Mouse (Mus musculus): ENCODE data around the gene Tmem135. TPM values are rescaled to one million over a fixed set of nuclear protein-coding genes. Genes with fewer than 3 reads are reported as not detected.

The Tmem135 gene
- total RNA-seq, 2 experiments from 2014 or later, result 13.2 to 19.6 TPM

DNA sequence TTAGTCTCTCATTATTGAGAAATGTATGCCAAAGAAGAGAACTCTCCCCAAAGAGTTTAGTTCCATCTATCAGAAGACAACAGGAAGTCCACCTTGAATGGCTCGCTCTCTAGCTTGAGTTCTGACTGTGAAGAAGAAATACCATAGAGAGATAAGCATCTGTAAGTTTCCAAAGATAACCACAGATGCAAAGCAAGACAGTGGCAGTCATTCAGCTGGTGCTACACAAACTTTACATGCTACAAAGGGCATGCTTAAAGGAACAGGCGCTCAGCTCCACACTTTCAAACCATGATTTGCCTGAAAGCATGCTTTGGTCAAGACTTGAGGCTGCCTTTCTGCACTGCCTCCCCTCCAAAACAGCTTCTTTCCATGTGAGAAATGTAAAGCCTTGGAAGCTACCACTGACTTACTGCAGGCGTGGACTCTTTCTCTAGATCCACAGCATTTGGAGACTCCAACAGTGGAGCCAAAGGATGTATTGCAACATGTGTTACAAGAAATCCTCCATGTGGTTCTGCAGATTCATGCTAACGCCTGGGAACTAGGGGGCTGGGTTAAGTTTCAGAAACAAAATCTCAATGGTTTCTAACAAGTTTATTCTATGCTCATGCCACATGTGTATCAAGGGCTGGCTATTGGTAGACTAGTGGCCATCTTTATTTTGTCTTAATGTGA lies 232.1 kb downstream of the Tmem135 start:
- intact Hi-C loops (cut with DNase I), result no loop called here
- DNase-seq, result no peak
- no peak for TF ChIP-seq CTCF (IDR thresholded peaks at IDR 0.05)
- Histone ChIP-seq H3K27ac (no peak overlapping the region), H3K4me3 (no peak overlapping the region)

DNA sequence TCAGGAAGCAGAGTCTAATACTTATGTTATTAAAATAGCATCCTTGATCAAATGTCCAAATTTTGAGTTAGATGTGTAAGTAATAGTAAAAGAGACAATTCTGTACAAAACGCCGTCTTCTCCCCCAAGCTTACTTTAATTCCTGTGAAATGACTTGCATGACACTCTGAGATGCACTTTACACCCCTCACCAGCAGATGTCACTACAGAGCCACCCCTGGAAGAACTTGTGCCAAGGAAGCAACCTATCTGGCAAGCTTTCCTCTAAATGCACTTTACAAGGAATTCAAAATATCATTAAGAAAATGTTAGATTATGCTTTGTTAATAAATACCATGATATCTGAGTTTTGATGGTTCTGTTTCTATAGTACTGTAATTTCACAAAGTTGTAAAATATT lies 235.4 kb downstream of the Tmem135 start:
- H3K4me3 ChIP-seq, result no peak overlapping the region
- no peak overlapping the region for H3K27ac ChIP-seq
- intact Hi-C loops (cut with DNase I), result loop anchor here (2.0 kb wide), 1 partner anchor 250 kb away; no protein-coding TSS in a partner anchor
- peak; percentile 75 for DNase-seq
- TF ChIP-seq CTCF (IDR thresholded peaks at IDR 0.05), result no peak; the same call in none of the 2 replicates

DNA sequence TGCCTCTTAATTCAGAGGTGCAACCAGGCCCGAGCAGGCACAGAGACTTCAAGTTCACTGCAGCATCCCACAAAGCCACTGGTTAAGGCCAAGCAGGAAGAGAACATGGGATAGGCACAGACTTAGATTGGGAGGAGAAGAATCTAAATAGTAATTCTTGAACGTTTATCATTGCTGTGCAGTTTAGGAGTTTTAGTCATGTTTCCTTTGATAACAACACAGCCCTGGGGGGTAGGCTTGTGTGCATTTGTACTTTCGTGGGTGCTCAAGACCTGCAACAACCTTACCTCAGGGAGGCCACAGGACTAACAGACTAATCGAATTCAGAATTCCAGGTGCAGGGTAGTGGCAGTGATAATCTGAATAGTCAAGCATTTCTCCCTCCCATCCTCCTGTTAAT lies 238.5 kb downstream of the Tmem135 start:
- no peak for DNase-seq
- no peak for TF ChIP-seq CTCF (IDR thresholded peaks at IDR 0.05)
- Histone ChIP-seq H3K27ac (no peak overlapping the region), H3K4me3 (no peak overlapping the region)
- intact Hi-C loops (cut with DNase I), result no loop called here

DNA sequence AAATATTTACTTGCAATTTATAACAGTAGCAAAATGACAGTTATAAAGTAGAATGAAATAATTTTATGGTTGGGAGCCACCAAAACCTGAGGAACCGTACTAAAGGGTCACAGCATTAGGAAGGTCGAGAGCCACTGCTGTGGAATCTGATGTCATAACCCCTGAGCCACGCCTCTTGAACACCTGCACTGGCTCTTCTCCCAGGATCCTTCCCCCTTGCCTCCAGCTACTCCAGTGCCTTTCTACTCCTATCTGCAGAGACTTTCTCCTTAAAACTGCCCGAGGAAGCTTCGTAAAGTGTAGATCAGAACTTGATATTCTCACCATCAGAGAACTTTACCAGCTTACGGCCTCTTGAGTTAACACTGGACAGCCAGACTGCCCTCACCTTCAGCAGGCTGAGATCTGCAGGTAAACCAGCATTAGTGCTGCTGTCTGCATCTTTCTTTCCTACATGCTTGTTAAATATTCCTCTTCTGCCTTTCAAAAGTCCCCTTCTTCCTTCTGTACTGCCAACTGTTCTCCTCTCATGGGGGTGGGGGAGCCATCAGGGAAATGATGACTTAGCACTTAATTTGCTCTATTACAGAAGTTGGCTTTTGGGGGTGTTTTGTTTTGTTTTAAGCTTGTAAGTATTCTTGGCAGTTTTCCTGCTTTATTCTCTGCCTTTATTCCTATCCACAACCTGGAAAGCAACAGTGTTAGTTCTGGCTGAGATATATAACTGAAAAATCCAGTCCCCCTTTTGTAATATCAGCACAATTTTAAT lies 242.2 kb downstream of the Tmem135 start:
- intact Hi-C loops (cut with DNase I), result no loop called here
- no peak for TF ChIP-seq CTCF (IDR thresholded peaks at IDR 0.05)
- Histone ChIP-seq H3K27ac (no peak overlapping the region), H3K4me3 (no peak overlapping the region)
- no peak for DNase-seq

DNA sequence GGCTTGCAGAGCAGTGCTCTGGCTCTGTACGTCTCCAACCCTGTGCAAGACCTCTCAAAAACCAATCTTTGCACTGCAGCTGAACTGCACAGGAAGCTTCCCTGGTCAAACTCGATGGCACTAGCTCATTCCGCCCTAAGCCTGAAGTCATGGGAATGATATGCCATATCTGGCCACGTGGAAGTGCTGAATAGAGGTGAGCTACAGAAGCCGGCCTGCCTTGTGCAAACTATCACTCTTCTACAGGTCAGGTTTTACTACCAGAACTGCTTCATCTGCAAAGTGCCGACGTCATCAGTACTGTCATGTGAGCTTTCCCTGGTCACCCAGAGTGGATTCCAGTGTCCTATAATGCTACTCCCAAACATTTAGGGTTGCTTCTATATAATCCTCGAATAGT lies 246.7 kb downstream of the Tmem135 start:
- no peak overlapping the region for H3K27ac ChIP-seq
- TF ChIP-seq CTCF (IDR thresholded peaks at IDR 0.05), result no peak
- intact Hi-C loops (cut with DNase I), result no loop called here
- no peak for DNase-seq
- H3K4me3 ChIP-seq, result no peak overlapping the region

DNA sequence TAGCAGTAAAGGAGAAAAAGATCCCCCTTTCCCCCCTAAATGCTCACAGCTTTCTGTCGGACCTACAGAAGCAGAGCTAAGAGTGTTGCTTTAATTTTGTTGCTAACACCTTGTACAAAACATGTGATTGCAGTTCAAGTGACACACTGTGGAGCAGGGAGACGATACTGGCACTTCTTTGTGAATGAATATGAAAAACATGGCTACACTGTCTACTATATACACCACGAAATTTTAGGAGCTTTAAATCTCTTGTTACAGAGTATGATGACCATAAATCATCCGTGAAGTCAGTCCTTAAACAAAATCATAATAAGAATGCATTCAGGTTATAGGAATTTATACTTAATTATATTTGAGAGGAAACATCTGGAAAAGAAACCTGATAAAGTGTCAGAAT lies 247.4 kb downstream of the Tmem135 start:
- H3K27ac ChIP-seq, result no peak overlapping the region
- no peak for TF ChIP-seq CTCF (IDR thresholded peaks at IDR 0.05)
- no peak for DNase-seq
- no peak overlapping the region for H3K4me3 ChIP-seq
- intact Hi-C loops (cut with DNase I), result no loop called here

DNA sequence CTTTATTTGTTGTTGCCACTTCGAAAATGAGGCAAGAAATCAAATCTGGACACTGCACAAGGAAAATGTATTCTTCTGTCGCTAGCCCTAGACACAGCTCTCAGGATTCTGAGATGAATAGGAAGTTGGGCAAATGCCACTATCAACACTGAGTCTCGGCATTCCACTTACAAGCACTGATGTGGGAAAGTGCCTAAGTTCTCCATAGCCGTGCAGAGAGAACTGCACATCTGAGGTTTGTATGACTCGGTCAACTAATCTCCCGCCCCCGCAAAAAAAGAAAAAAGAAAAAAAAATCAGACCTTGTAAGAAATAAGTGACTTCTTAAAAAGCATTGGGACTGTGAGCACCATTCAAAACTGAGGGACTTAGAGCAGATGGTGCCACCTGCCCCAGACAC lies 248.3 kb downstream of the Tmem135 start:
- TF ChIP-seq CTCF (IDR thresholded peaks at IDR 0.05), result no peak
- DNase-seq, result no peak
- H3K4me3 ChIP-seq, result no peak overlapping the region
- H3K27ac ChIP-seq, result no peak overlapping the region
- intact Hi-C loops (cut with DNase I), result no loop called here

DNA sequence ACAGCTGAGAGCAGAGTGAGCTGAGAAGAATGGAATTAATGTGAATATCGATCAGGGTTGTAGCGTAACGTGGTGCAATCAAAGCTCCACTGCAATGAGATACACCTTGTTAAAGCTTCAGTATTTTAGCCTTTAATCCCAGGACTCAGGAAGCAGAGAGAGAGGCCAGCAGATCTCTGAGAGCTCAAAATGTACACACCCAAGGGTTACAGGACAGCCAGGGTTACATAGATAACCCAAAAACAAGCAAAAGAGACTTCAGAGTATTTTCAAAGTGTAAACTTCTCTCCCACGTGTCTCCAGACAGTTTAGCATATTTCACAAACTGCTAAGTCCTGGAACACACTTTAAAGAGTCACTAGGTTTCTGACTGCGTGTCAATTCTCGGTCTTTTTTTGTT lies 248.8 kb downstream of the Tmem135 start:
- intact Hi-C loops (cut with DNase I), result no loop called here
- no peak for DNase-seq
- no peak overlapping the region for H3K27ac ChIP-seq
- TF ChIP-seq CTCF (IDR thresholded peaks at IDR 0.05), result no peak
- H3K4me3 ChIP-seq, result no peak overlapping the region

DNA sequence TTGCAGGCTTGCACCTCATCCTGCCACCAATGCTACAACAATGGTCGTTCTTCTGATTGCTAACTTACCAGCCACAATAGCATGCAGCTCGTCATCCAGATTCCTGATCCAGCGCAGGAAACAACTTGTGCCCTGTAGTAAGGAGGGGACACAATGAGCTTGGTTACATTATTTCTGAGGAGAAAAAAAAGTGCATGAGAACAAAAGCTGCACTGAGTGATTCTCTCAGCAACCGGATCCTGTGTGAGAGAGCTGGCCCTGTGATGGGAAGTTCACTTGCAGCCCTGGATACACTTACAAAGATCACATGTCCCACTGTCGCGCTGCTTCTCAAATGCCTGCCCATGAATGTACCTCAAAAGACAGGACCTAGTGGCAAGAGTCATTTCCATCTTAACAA lies 252.7 kb downstream of the Tmem135 start:
- intact Hi-C loops (cut with DNase I), result no loop called here
- no peak overlapping the region for H3K4me3 ChIP-seq
- H3K27ac ChIP-seq, result no peak overlapping the region
- no peak for DNase-seq
- TF ChIP-seq CTCF (IDR thresholded peaks at IDR 0.05), result no peak

DNA sequence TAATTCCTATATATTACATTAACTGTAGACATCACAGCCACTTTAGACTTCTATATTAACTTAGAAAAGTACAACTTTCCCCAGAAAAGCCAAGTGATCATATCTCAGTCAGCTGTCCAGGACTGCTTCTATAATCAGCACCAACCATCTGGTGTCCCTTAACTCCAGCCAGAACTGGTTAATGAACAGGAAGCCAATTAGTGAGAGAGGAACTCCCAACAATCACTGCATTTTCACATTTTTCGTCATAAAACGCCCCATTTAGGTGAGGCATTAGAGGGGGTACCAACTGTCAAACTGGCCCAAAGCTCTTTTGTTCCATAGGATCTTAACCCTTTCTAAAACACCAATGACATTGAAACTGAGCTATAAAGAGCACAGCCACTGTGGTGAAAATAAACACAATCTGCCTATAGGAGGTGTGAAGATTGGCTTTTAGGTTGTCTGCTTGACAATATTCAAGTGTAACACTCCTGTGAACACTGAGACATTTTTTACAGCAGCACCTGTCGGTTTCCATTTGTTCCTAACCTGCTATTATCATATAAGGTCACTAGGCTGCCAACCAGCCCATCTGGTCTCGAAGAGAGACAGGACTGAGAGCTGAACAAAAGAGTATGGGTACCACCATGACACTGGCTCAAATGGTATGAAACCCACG lies 263.3 kb downstream of the Tmem135 start:
- Histone ChIP-seq H3K4me3 (no peak overlapping the region), H3K27ac (no peak overlapping the region)
- no peak for TF ChIP-seq CTCF (IDR thresholded peaks at IDR 0.05)
- no peak for DNase-seq
- intact Hi-C loops (cut with DNase I), result no loop called here

DNA sequence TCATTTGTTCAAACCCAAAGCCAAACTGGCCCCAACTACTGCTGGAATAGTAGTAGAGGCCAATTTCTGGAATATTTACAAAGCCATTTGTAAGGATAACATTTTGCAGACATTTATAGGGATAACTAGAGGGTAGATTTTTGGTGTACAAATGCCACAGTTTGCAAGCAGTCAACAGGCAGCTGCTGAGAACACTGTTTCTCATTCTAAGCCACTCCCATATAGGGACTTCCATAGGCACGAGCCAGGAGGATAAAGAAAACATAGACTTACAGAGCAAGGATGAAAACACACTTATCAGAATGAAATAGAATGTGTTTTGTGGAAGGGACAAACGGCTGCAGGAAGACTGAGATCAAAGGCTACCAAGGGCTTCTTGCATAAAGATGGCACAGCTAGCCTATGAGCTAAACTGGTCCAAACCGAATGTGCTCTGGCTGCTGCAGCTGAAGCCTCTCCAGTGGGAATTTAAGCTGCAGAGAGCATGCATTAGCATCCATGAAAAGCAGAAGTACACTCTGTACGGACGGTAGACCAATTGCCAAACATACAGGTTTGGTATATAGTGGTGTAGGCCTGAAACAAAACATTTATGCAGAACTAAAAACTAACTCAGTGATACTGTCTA lies 269.0 kb downstream of the Tmem135 start:
- H3K27ac ChIP-seq, result no peak overlapping the region
- no peak overlapping the region for H3K4me3 ChIP-seq
- no peak for TF ChIP-seq CTCF (IDR thresholded peaks at IDR 0.05)
- intact Hi-C loops (cut with DNase I), result no loop called here
- no peak for DNase-seq

DNA sequence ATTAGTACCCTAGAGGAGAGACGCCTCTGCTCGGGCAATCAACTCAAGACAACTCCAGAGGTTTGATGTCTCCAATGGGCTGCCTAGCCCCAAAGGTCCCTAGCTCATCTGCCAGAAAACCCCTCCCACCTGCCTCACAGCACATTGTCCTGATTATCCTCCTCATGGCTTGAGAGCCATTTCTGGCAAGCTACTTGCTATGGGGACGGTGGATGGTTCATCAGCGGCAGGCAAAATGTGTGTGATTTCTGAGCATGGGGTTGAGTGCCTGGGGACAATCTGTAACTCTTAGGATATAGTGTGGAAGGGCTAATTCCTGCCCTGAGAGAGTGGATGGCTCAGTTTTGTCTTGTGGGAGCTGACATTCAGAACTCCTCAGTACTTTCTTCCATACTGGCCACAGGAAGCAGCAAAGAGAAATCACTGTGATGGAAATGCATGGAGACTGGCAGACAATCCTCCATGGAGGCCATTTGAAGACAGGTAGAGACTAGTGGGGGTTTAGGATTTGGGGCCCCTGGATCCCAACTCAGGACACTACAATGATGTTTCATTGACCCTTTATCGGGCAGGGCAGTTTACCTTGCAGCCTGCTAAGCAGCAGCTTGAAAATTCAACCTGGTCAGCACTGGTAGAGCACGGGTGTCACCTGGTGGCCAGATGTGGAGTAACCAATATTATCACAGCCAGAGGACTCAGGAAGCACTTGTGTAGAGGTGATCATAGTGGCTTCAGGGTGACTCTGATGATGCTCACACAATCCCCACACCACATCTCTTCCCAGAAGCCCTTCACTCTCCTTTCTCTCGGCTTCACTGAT lies 277.7 kb downstream of the Tmem135 start:
- Histone ChIP-seq H3K27ac (no peak overlapping the region), H3K4me3 (no peak overlapping the region)
- DNase-seq, result peak; percentile 62
- intact Hi-C loops (cut with DNase I), result loop anchor here (1.0 to 10.0 kb wide), 2 partner anchors 40 to 581 kb away; no protein-coding TSS in a partner anchor
- peak; percentile 89 for TF ChIP-seq CTCF (IDR thresholded peaks at IDR 0.05)

Measured in gastrocnemius, adult 2 months (tissue).